Mouse (Mus musculus) hindbrain, postnatal 0 days (tissue): ENCODE measurements around the gene Fam168a. TPM values are rescaled to one million over a fixed set of nuclear protein-coding genes. Genes with fewer than 3 reads are reported as not detected.
A peak's percentile ranks its signal among the peaks of the same experiment; 100 is the strongest.

Experiments
- ATAC-seq: fragments of 200-750 bp; cut with Nextera tagmentation; 2 replicates; pipeline ENCODE4 v1.8.0; 2017; ENCODE audit warnings: mild to moderate bottlenecking, moderate TSS enrichment, moderate library complexity
- DNase-seq: peaks from one replicate; pipeline ENCODE4 v3.0.0-alpha.2; 2015; ENCODE audit warnings: low spot score
- H3K27ac ChIP-seq: fragments of 300-500 bp; sonication (generic); 2 replicates; pipeline ENCODE4 v1.5.1; 2014; ENCODE audit warnings: mild to moderate bottlenecking
- H3K27me3 ChIP-seq: fragments of 300-500 bp; sonication (generic); 2 replicates; pipeline ENCODE4 v1.6.1; 2014; ENCODE audit warnings: low read length, mixed read lengths; ENCODE audit not compliant: insufficient read depth
- H3K36me3 ChIP-seq: fragments of 300-500 bp; sonication (generic); 2 replicates; pipeline ENCODE4 v1.6.1; 2014; ENCODE audit warnings: low read length, mixed read lengths; ENCODE audit not compliant: insufficient read depth
- H3K4me1 ChIP-seq: fragments of 300-500 bp; sonication (generic); 2 replicates; pipeline ENCODE4 v1.6.1; 2014; ENCODE audit warnings: antibody characterized with exemption, low read length, mixed read lengths; ENCODE audit not compliant: insufficient read depth
- H3K4me2 ChIP-seq: fragments of 300-500 bp; sonication (generic); 2 replicates; pipeline ENCODE4 v1.6.1; 2014; ENCODE audit warnings: low read depth, mild to moderate bottlenecking, low read length, moderate library complexity, mixed read lengths
- H3K4me3 ChIP-seq: fragments of 300-500 bp; sonication (generic); 2 replicates; pipeline ENCODE4 v1.5.1; 2014; ENCODE audit warnings: low read length
- H3K9ac ChIP-seq: fragments of 300-500 bp; sonication (generic); replicated peaks from 2 replicates; pipeline ENCODE4 v1.6.1; 2014; ENCODE audit warnings: mild to moderate bottlenecking, low read length, moderate library complexity, mixed read lengths
- H3K9me3 ChIP-seq: fragments of 300-500 bp; sonication (generic); 2 replicates; pipeline ENCODE4 v1.6.1; 2016; ENCODE audit warnings: low read length, mixed read lengths
- CTCF ChIP-seq: IDR thresholded peaks from 2 replicates; pipeline ENCODE4 v1.5.1; 2016; ENCODE audit warnings: antibody characterized with exemption, control low read depth, low read depth
- WGBS: fragments of 180-500 bp; shearing (Covaris S2); extraction: QIAGEN DNeasy Blood & Tissue Kit; methylation state at CpG from one replicate; pipeline ENCODE4 v1.1.7; 2014; 5-methylcytosine and 5-hydroxymethylcytosine counted together
- microRNA-seq, 2 experiments: library from miRNA; unstranded; fragments of <30 nt; microRNA quantifications; one replicate each; pipeline ENCODE4; 2016
- polyA plus RNA-seq: library from polyadenylated mRNA; unstranded; fragments of >200 nt; fragmentation: Nextera tagmentation; extraction: Ambion mirVana; gene quantifications from 2 replicates; pipeline ENCODE4 v1.2.1, GENCODE M21; 2015
- total RNA-seq: library from RNA; depleted of rRNA; stranded (reverse); fragments of >200 nt; gene quantifications from 2 replicates; pipeline ENCODE4 v1.2.3, GENCODE M21; 2014; rRNA removed

The Fam168a gene
- total and polyA plus RNA-seq, 2 experiments from 2014 or later: 116 to 162 TPM

DNA sequence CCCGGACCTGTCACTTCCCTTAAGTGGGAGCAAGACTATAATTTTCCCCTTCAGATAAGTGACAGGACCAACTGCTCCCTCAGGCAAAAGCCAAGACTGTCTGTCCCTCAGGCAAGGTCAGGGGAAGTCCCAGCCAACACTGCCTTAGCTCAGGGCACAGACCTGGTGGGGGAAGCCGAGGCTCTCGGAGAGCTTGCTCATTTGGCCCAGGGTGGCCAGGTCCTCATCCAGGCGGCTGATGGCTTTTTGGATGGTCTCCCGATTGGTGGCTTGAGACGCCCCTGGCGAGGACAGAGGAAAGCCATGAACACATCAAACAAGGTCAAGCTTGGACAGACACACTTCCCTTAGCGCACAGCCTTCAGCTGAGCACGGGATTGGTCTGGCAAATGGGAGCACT is 175.1 kb downstream of the Fam168a start:
- WGBS: 89% methylated on average over 9 of the region's 9 CpGs
- H3K9ac ChIP-seq: no peak overlapping the region
- no peak for TF ChIP-seq CTCF
- H3K27me3 ChIP-seq: no peaks in the 10 kb centered on the region
- H3K27ac ChIP-seq: no peak overlapping the region
- no peaks in the 10 kb centered on the region for H3K4me1 ChIP-seq
- DNase-seq (no peak), ATAC-seq (no peak)
- no peaks in the 10 kb centered on the region for H3K9me3 ChIP-seq
- H3K4me3 ChIP-seq: no peak overlapping the region
- no peak overlapping the region for H3K4me2 ChIP-seq
- H3K36me3 ChIP-seq: peaks cover 34% of the 10 kb centered on the region

- H3K36me3 ChIP-seq: peaks cover 34% of the 10 kb centered on the region
- H3K4me3 ChIP-seq: no peak overlapping the region
- H3K9ac ChIP-seq: no peak overlapping the region
- no peaks in the 10 kb centered on the region for H3K27me3 ChIP-seq
- no peak for TF ChIP-seq CTCF
- H3K9me3 ChIP-seq: no peaks in the 10 kb centered on the region
- ATAC-seq (no peak), DNase-seq (no peak)
- H3K27ac ChIP-seq: no peak overlapping the region
- 94% methylated on average over 4 of the region's 4 CpGs for WGBS
- H3K4me1 ChIP-seq: no peaks in the 10 kb centered on the region
- H3K4me2 ChIP-seq: no peak overlapping the region
Measured at GRCm38 (mm10) chr7:100881950-100882349, 175.5 kb downstream of the Fam168a start.

DNA sequence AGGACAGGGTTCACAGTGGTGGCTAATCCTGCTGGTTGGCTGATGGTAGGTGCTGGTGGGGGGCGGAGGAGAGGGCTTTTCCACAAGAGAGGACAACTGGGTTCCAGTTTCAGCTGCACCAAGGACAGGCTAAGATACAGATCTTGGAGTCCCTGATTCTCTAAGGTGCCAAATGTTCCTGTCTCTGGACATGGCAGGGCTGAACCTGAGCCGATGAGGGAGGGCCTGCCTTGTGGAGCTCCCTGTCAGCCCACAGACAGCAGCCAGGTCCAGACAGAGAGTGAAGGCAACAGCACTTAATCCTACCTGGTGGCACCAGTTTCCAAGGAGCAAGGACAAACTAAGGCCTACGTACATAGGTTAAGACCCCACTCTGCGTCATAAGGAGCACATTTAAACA is 178.0 kb downstream of the Fam168a start:
- Histone ChIP-seq H3K4me1 (no peaks in the 10 kb centered on the region), H3K9me3 (no peaks in the 10 kb centered on the region), H3K36me3 (peaks cover 30% of the 10 kb centered on the region), H3K4me3 (no peak overlapping the region), H3K27me3 (no peaks in the 10 kb centered on the region), H3K4me2 (no peak overlapping the region), H3K9ac (no peak overlapping the region), H3K27ac (no peak overlapping the region)
- WGBS: 85% methylated on average over 4 of the region's 4 CpGs
- no peak for DNase-seq
- no peak for ATAC-seq
- TF ChIP-seq CTCF: no peak

GRCm38 (mm10) chr7:100886535-100886934 is 180.1 kb downstream of the Fam168a start:
- Histone ChIP-seq H3K9ac (no peak overlapping the region), H3K27me3 (no peaks in the 10 kb centered on the region), H3K4me2 (no peak overlapping the region), H3K4me1 (no peaks in the 10 kb centered on the region), H3K9me3 (no peaks in the 10 kb centered on the region), H3K36me3 (peaks cover 25% of the 10 kb centered on the region; the same call in 1 of the 2 replicates), H3K4me3 (no peak overlapping the region), H3K27ac (no peak overlapping the region)
- TF ChIP-seq CTCF: peak; percentile 87
- ATAC-seq (no peak), DNase-seq (peak; percentile 73)
- WGBS: 28% methylated on average over 3 of the region's 3 CpGs

Small RNA genes lying within 50 kb of the gene (microRNA-seq; reads per million reads assigned to microRNA genes)
- 50.4 to 56.2 reads per million in 2 experiments for gene Mir3102

Other genes starting within 250 kb of the Fam168a start
- 0.10 and 0.11 TPM in 2 replicates for gene Ucp3, start 233.6 kb upstream of the Fam168a start, total RNA-seq
- 0.16 TPM in 2 replicates for gene Ucp3, start 233.6 kb upstream of the Fam168a start, polyA plus RNA-seq
- 70.5 and 101 TPM in 2 replicates for gene Ucp2, start 213.3 kb upstream of the Fam168a start, total RNA-seq
- gene Ucp2, start 213.3 kb upstream of the Fam168a start, polyA plus RNA-seq: 112 and 113 TPM in 2 replicates
- 3.9 and 7.1 TPM in 2 replicates for gene Dnajb13, start 191.7 kb upstream of the Fam168a start, total RNA-seq
- 6.4 and 7.2 TPM in 2 replicates for gene Dnajb13, start 191.7 kb upstream of the Fam168a start, polyA plus RNA-seq
- 2.8 and 7.6 TPM in 2 replicates for gene Coa4, start 169.6 kb upstream of the Fam168a start, total RNA-seq
- 4.9 and 6.2 TPM in 2 replicates for gene Coa4, start 169.6 kb upstream of the Fam168a start, polyA plus RNA-seq
- gene Rab6a, start 99.2 kb upstream of the Fam168a start, total RNA-seq: 241 and 270 TPM in 2 replicates
- gene Rab6a, start 99.2 kb upstream of the Fam168a start, polyA plus RNA-seq: 323 and 336 TPM in 2 replicates
- gene Mrpl48, start 98.3 kb upstream of the Fam168a start, total RNA-seq: 26.8 and 29.8 TPM in 2 replicates
- 97.5 and 100 TPM in 2 replicates for gene Mrpl48, start 98.3 kb upstream of the Fam168a start, polyA plus RNA-seq
- 47.0 and 51.8 TPM in 2 replicates for gene Plekhb1, start 44.2 kb upstream of the Fam168a start, total RNA-seq
- gene Plekhb1, start 44.2 kb upstream of the Fam168a start, polyA plus RNA-seq: 40.4 and 49.3 TPM in 2 replicates
- gene Relt, start 156.8 kb downstream of the Fam168a start, total RNA-seq: 10.5 and 12.2 TPM in 2 replicates
- gene Relt, start 156.8 kb downstream of the Fam168a start, polyA plus RNA-seq: 5.0 and 6.2 TPM in 2 replicates
- gene Arhgef17, start 225.5 kb downstream of the Fam168a start, total RNA-seq: 72.3 and 74.5 TPM in 2 replicates
- gene Arhgef17, start 225.5 kb downstream of the Fam168a start, polyA plus RNA-seq: 8.1 and 10.1 TPM in 2 replicates